In genomic region chr8:106888803-106889202, GRCm38 (mm10) we compare ENCODE assay signal across 16 mouse cellular contexts.
"Had no signal": no experiment of that assay in that cellular context is flagged by ENCODE, and none has a peak within 500 bp of the region (broad histone marks: within the 10 kb centered on the region; RNA-seq: fewer than 3 reads in every experiment).

No protein-coding gene starts in this region.

- DNase-seq: layer of hippocampus, adult 9-11 months; layer of hippocampus, postnatal 36 days; liver; liver, embryonic 13.5 days; liver, postnatal 0 days; lung, postnatal 14 days; right cerebral cortex, postnatal 4 days; spleen, adult 18-20 months; thymus, adult 18-20 months; thymus, postnatal 14 days had no signal

- H3K4me3 ChIP-seq: limb, embryonic 12.5 days; liver, embryonic 13.5 days; lung, embryonic 15.5 days; megakaryocyte, embryonic 14.5 days; midbrain, embryonic 15.5 days; neural tube, embryonic 12.5 days had no signal

- H3K27ac ChIP-seq: limb, embryonic 12.5 days; liver, embryonic 13.5 days; lung, embryonic 15.5 days; macrophage; midbrain, embryonic 15.5 days; neural tube, embryonic 12.5 days had no signal
